Mouse (Mus musculus): ENCODE results near the gene Dph1.

DNA sequence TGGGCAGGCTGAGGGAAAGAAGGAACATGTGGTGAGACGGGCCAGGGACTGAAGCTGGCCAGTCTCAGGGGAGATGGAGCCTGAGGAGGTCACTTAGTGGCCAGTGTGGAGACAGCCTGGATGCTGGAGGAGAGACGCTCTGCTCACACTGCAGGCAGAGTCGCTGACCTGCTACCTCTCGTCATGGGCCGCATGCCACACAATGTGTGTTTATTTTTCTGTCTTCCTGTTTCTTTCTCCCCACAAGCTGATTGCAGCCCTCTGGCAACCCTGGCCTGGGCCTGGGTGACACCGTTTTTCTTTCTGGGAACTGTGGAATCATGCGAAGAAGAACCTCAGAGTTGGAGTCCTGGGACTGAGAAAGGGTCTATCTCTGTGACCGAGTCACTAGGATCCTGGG, 10.7 kb upstream of the Dph1 start:
- TF ChIP-seq CTCF (IDR thresholded peaks at IDR 0.05; ENCODE audit: insufficient read depth, low read depth, low read length) (no peak), POLR2A (IDR thresholded peaks at IDR 0.05; ENCODE audit: insufficient read depth, low read depth, low read length) (no peak)

Data from olfactory bulb, adult 2 months (tissue).